Mouse (Mus musculus): ENCODE measurements around the gene Mapk3. TPM values are rescaled to one million over a fixed set of nuclear protein-coding genes. Genes with fewer than 3 reads are reported as not detected.
A peak's percentile ranks its signal among the peaks of the same experiment; 100 is the strongest.
"Not testable (repeated sequence)": the region's sequence is repeated elsewhere in the genome, so short reads cannot be mapped to it uniquely, and the experiment has no call there.

The Mapk3 gene
- polyA plus RNA-seq, 1 experiment = 126 TPM

DNA sequence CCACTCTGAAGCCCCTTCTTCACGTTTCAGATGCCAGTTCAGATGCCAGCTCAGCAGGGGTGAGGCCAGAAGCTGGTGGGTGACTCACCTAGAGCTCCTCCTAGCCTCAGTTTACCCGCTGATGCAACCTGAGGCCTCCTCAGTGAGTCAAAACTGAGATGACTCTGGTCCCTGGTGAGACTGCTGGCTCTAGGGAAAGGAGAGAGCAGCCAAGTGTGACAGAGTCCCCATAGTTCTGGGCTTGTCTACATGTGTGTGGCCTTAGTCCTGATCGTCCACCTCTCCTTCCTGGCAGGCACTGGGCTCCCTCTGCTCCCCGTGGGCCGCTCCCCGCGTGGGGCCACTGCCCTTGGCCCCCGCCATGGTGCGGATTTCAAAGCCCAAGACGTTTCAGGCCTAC, 18.1 kb downstream of the Mapk3 start:
- no peaks in the 10 kb centered on the region for H3K27me3 ChIP-seq (ENCODE audit: control insufficient read depth, insufficient read depth, insufficient read length)
- no peaks in the 10 kb centered on the region for H3K36me3 ChIP-seq (ENCODE audit: control insufficient read depth, insufficient read depth)
- H3K4me2 ChIP-seq (ENCODE audit: low read depth) = peak overlapping the region; percentile 85
- H3K79me2 ChIP-seq (ENCODE audit: control insufficient read depth, insufficient read depth) = no peaks in the 10 kb centered on the region
- H3K4me3 ChIP-seq = peak overlapping the region; percentile 30
- TF ChIP-seq MAX (IDR thresholded peaks at IDR 0.05; ENCODE audit: low read depth) = no peak
- TF ChIP-seq POLR2AphosphoS2 (IDR thresholded peaks at IDR 0.05; ENCODE audit: insufficient read length, low read depth) = no peak
- no peak for TF ChIP-seq SRF (IDR thresholded peaks at IDR 0.05; ENCODE audit: control insufficient read depth, insufficient read length, low read depth)
- no peak for TF ChIP-seq MYOG (IDR thresholded peaks at IDR 0.05; ENCODE audit: control insufficient read depth in 1 of 3, insufficient read depth in 1 of 3, insufficient read length in 2 of 3, low read depth in 2 of 3)
- TF ChIP-seq CEBPB (IDR thresholded peaks at IDR 0.05; ENCODE audit: insufficient read depth, poor library complexity, severe bottlenecking) = peak; percentile 14; the same call in 1 of the 2 replicates
- TF ChIP-seq POLR2A (IDR thresholded peaks at IDR 0.05; ENCODE audit: insufficient read length, low read depth) = no peak
- peak overlapping the region; percentile 7 for H3ac ChIP-seq (ENCODE audit: control insufficient read depth, insufficient read length)

DNA sequence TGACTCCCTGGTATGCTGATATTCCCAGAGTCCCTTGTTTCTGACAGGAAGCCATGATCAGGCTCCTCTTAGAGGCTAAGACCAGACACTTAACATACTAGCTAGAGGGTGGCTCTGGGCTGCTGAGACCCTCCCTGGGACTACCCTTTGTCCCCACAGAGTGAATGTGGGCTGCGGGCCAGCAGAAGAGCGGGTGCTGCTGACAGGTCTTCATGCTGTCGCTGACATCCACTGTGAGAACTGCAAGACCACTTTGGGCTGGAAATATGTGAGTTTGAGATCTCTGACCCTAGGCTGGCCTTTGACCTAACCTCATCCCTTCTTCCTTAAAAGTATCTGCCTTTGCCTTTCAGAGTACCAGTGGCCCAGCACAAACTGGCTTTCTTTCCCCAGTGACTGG, 18.7 kb downstream of the Mapk3 start:
- Histone ChIP-seq H3K36me3 (ENCODE audit: control insufficient read depth, insufficient read depth) (no peaks in the 10 kb centered on the region), H3ac (ENCODE audit: control insufficient read depth, insufficient read length) (no peak overlapping the region), H3K79me2 (ENCODE audit: control insufficient read depth, insufficient read depth) (no peaks in the 10 kb centered on the region), H3K4me2 (ENCODE audit: low read depth) (no peak overlapping the region), H3K4me3 (no peak overlapping the region), H3K27me3 (ENCODE audit: control insufficient read depth, insufficient read depth, insufficient read length) (no peaks in the 10 kb centered on the region)
- TF ChIP-seq REST (IDR thresholded peaks at IDR 0.05; ENCODE audit: insufficient read depth, insufficient read length) (no peak), POLR2AphosphoS2 (IDR thresholded peaks at IDR 0.05; ENCODE audit: insufficient read length, low read depth) (no peak), MYOG (IDR thresholded peaks at IDR 0.05; ENCODE audit: control insufficient read depth in 1 of 3, insufficient read depth in 1 of 3, insufficient read length in 2 of 3, low read depth in 2 of 3) (no peak), TCF12 (IDR thresholded peaks at IDR 0.05; ENCODE audit: insufficient read depth, poor library complexity, severe bottlenecking) (no peak), USF1 (IDR thresholded peaks at IDR 0.05; ENCODE audit: low read depth) (no peak), SRF (IDR thresholded peaks at IDR 0.05; ENCODE audit: control insufficient read depth, insufficient read length, low read depth) (no peak), E2F4 (IDR thresholded peaks at IDR 0.05; ENCODE audit: insufficient read depth) (no peak), POLR2A (IDR thresholded peaks at IDR 0.05; ENCODE audit: insufficient read length, low read depth) (no peak), MYOD1 (IDR thresholded peaks at IDR 0.05; ENCODE audit: control insufficient read depth in 1 of 3, insufficient read length in 2 of 3, low read depth in 2 of 3) (no peak), CEBPB (IDR thresholded peaks at IDR 0.05; ENCODE audit: insufficient read depth, poor library complexity, severe bottlenecking) (no peak), TCF3 (IDR thresholded peaks at IDR 0.05; ENCODE audit: insufficient read length, low read depth) (no peak), MAX (IDR thresholded peaks at IDR 0.05; ENCODE audit: low read depth) (no peak)

DNA sequence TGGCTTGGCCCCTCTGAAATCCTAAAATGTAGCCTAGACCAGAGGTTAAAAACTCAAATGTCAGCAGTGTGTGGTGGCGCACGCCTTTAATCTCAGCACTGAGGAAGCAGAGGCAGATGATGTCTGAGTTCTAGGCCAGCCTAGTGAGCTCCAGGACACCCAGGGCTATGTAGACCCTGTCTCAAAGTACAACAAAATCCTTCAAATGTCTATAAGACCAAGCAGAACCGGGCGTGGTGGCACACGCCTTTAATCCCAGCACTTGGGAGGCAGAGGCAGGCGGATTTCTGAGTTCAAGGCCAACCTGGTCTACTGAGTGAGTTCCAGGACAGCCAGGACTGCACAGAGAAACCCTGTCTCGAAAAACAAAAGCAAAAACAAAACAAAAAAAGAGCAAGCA, 19.7 kb downstream of the Mapk3 start:
- H3K4me3 ChIP-seq; H3K79me2 ChIP-seq (ENCODE audit: control insufficient read depth, insufficient read depth); H3K27me3 ChIP-seq (ENCODE audit: control insufficient read depth, insufficient read depth, insufficient read length); H3K36me3 ChIP-seq (ENCODE audit: control insufficient read depth, insufficient read depth); H3ac ChIP-seq (ENCODE audit: control insufficient read depth, insufficient read length); H3K4me2 ChIP-seq (ENCODE audit: low read depth): not testable (repeated sequence)

GRCm38 (mm10) chr7:126779983-126780970, 20.9 kb downstream of the Mapk3 start:
- TF ChIP-seq POLR2A (IDR thresholded peaks at IDR 0.05; ENCODE audit: insufficient read length, low read depth) (no peak), POLR2AphosphoS2 (IDR thresholded peaks at IDR 0.05; ENCODE audit: insufficient read length, low read depth) (no peak), REST (IDR thresholded peaks at IDR 0.05; ENCODE audit: insufficient read depth, insufficient read length) (no peak), E2F4 (IDR thresholded peaks at IDR 0.05; ENCODE audit: insufficient read depth) (no peak), USF1 (IDR thresholded peaks at IDR 0.05; ENCODE audit: low read depth) (no peak), TCF3 (IDR thresholded peaks at IDR 0.05; ENCODE audit: insufficient read length, low read depth) (no peak), TCF12 (IDR thresholded peaks at IDR 0.05; ENCODE audit: insufficient read depth, poor library complexity, severe bottlenecking) (no peak), SRF (IDR thresholded peaks at IDR 0.05; ENCODE audit: control insufficient read depth, insufficient read length, low read depth) (no peak), CEBPB (IDR thresholded peaks at IDR 0.05; ENCODE audit: insufficient read depth, poor library complexity, severe bottlenecking) (no peak), MYOG (IDR thresholded peaks at IDR 0.05; ENCODE audit: control insufficient read depth in 1 of 3, insufficient read depth in 1 of 3, insufficient read length in 2 of 3, low read depth in 2 of 3) (no peak), MAX (IDR thresholded peaks at IDR 0.05; ENCODE audit: low read depth) (no peak), MYOD1 (IDR thresholded peaks at IDR 0.05; ENCODE audit: control insufficient read depth in 1 of 3, insufficient read length in 2 of 3, low read depth in 2 of 3) (no peak)
- Histone ChIP-seq H3K36me3 (ENCODE audit: control insufficient read depth, insufficient read depth) (no peaks in the 10 kb centered on the region), H3K4me2 (ENCODE audit: low read depth) (peak overlapping the region; percentile 1), H3ac (ENCODE audit: control insufficient read depth, insufficient read length) (no peak overlapping the region), H3K79me2 (ENCODE audit: control insufficient read depth, insufficient read depth) (no peaks in the 10 kb centered on the region), H3K27me3 (ENCODE audit: control insufficient read depth, insufficient read depth, insufficient read length) (no peaks in the 10 kb centered on the region), H3K4me3 (no peak overlapping the region)

All from myocyte (in vitro differentiated cells).